Mouse (Mus musculus): ENCODE results near the gene Mrps18b. TPM values are rescaled to one million over a fixed set of nuclear protein-coding genes. Genes with fewer than 3 reads are reported as not detected.
"Not testable (repeated sequence)": the region's sequence is repeated elsewhere in the genome, so short reads cannot be mapped to it uniquely, and the experiment has no call there.

The Mrps18b gene
- polyA plus RNA-seq (2015; fragmentation: Nextera tagmentation; extraction: Ambion mirVana) = 81.2 and 82.4 TPM in 2 replicates

DNA sequence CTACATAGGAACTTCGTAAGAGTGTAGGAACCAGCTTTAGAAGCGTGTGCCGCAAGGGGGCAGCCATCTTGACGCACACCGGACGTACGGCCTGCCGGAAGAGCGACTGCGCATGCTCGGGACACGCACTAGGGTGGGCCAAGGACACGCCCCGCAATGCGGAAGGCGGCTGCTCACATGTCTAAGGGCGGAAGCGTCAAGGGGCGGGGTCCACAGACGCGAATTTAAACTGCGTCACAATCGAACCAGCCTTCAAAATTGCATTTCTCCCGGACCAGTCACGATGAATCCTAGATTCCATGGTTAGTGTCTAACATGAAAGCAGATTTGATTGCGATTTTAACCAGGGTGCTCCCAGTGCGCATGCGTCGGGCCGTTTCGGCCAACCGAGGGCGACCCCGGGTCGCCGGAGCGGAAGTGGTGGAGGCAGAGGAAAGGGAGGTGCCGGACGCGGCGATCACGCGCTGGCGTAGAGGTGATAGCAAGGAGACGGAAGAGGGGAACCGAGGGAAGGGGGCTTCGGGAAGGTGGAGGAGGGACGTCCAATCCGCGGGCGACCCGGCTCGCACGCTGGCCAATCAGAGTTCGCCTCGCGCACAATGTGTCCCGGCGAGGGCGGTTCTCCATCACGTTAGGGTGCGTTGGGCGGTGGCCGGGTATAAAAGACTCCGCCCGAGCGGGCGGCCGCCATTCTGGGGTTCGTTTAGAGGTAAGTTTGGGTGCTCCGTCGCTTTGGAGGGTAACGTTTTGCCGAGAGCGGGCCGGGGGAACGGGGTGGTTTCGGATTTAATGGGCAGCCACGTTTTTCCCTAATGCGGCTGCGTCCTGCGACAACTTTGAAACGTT, at the start of gene Mrps18b, which contains the start of gene Ppp1r10:
Gene Mrps18b, minus strand, starts transcription at position 93 of the 846 bp plus-strand sequence.
Gene Ppp1r10, plus strand, starts transcription at position 138 of the 846 bp plus-strand sequence.
- Histone ChIP-seq H3K9ac (replicated peaks) (peak within 1 kb of the TSS; percentile 94), H3K36me3 (replicated peaks; ENCODE audit: insufficient read depth, low read length) (peaks cover 32% of the 10 kb centered on the region), H3K27me3 (ENCODE audit: insufficient read depth, low read length) (no peaks in the 10 kb centered on the region), H3K4me3 (ENCODE audit: low read depth, low read length) (peak within 1 kb of the TSS; percentile 63), H3K4me1 (ENCODE audit: insufficient read depth) (peaks cover 24% of the 10 kb centered on the region), H3K27ac (ENCODE audit: low read depth) (peak within 1 kb of the TSS; percentile 100), H3K9me3 (ENCODE audit: low read length) (no peaks in the 10 kb centered on the region), H3K4me2 (ENCODE audit: low read depth, low read length) (peak within 1 kb of the TSS; percentile 81)
- under 1% methylated on average over 83 of the region's 83 CpGs for WGBS (ENCODE audit: insufficient replicate concordance)
- TF ChIP-seq CTCF (IDR thresholded peaks at IDR 0.05; ENCODE audit: low read depth) (peak; percentile 82), EP300 (IDR thresholded peaks at IDR 0.05; ENCODE audit: low read depth) (peak; percentile 84)
- DNase-seq = peak; percentile 99
- peak; percentile 89 for ATAC-seq

DNA sequence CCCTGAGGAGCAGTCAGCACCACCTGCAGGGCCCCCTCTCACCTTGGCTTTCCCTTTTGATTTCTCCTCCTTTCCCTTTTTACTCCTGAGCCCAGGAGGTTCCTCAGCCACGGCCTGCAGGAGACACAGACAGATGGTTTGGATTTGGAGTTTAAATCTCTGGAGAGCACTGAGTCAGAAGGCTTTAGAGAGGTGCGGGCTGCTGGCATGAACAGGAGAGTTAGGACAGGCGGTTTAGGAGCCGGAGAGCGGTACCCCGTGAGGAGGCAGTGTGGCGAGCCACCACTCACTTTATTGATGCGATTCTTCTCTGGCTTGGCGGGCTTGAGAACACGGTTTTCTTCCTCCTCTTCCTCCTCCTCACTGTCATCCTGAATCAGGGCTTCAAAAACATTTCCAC, 47.1 kb upstream of the Mrps18b start:
- H3K4me1 ChIP-seq (ENCODE audit: insufficient read depth) = peaks cover 2% of the 10 kb centered on the region
- H3K27me3 ChIP-seq (ENCODE audit: insufficient read depth, low read length) = no peaks in the 10 kb centered on the region
- TF ChIP-seq EP300 (IDR thresholded peaks at IDR 0.05; ENCODE audit: low read depth) = no peak
- no peak for TF ChIP-seq CTCF (IDR thresholded peaks at IDR 0.05; ENCODE audit: low read depth)
- H3K36me3 ChIP-seq (replicated peaks; ENCODE audit: insufficient read depth, low read length) = peaks cover 62% of the 10 kb centered on the region
- H3K4me2 ChIP-seq (ENCODE audit: low read depth, low read length) = no peak overlapping the region
- ATAC-seq (no peak), DNase-seq (no peak)
- H3K4me3 ChIP-seq (ENCODE audit: low read depth, low read length) = no peak overlapping the region
- no peak overlapping the region for H3K9ac ChIP-seq (replicated peaks)
- no peaks in the 10 kb centered on the region for H3K9me3 ChIP-seq (ENCODE audit: low read length)
- WGBS (ENCODE audit: insufficient replicate concordance) = 94% methylated on average over 10 of the region's 10 CpGs
- no peak overlapping the region for H3K27ac ChIP-seq (ENCODE audit: low read depth)

DNA sequence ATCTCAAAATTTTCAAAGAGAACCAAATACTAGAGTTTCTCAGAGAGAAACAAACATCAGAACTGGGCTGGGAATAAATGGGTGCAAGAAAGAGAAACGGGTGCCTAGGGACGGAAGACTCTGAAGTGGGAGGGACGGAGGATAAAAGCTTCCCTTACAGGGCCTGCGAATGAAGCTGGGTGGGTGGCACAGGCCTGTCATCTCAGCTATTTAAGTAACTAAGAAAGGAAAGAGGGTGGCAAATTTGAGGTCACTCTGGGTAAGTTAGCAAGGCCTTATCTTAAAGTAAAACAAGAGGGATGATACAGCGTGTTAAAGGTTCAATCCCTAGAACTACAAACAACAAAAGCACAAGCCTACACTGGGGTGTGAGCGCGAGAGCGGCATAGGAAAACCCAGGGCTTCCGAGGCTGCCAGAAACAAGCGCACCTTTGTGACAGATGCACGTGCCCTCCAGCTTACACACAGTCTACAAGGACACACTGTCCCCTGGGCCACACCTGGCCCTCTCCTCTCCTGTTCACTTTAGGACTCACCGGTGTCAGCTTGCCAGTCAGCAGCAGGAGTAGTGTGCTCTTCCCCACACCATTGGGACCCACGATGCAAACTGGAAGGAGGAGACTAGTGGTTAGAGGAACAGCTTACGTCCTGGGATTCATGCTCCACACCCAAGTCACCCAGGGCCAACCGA, 42.5 kb upstream of the Mrps18b start:
- Histone ChIP-seq H3K4me3 (ENCODE audit: low read depth, low read length) (no peak overlapping the region), H3K9me3 (ENCODE audit: low read length) (no peaks in the 10 kb centered on the region), H3K9ac (replicated peaks) (no peak overlapping the region), H3K4me1 (ENCODE audit: insufficient read depth) (no peaks in the 10 kb centered on the region), H3K27ac (ENCODE audit: low read depth) (no peak overlapping the region), H3K27me3 (ENCODE audit: insufficient read depth, low read length) (no peaks in the 10 kb centered on the region), H3K36me3 (replicated peaks; ENCODE audit: insufficient read depth, low read length) (peaks cover 74% of the 10 kb centered on the region), H3K4me2 (ENCODE audit: low read depth, low read length) (no peak overlapping the region)
- no peak for TF ChIP-seq CTCF (IDR thresholded peaks at IDR 0.05; ENCODE audit: low read depth)
- no peak for TF ChIP-seq EP300 (IDR thresholded peaks at IDR 0.05; ENCODE audit: low read depth)
- ATAC-seq = no peak
- WGBS (ENCODE audit: insufficient replicate concordance) = 89% methylated on average over 15 of the region's 15 CpGs
- DNase-seq = no peak

DNA sequence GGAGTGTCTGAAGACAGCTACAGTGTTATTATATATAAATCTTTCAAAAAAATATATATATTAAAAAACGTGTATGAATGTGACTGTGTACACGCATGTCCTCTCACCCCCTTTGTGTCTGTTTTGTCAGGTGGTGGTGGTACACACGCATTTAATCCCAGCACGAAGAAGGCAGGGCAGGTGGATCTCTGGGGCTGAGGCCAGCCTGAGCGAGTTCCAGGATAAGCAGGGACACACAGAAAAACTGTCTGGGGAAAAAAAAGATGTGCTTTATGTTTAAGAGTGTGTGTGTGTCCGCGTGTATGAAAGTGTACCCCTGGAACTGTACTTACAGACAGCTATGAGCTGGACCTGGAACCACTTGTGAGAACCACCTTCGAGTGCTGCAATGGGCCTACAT, 38.5 kb upstream of the Mrps18b start:
- no peak for TF ChIP-seq CTCF (IDR thresholded peaks at IDR 0.05; ENCODE audit: low read depth)
- TF ChIP-seq EP300 (IDR thresholded peaks at IDR 0.05; ENCODE audit: low read depth) = no peak
- Histone ChIP-seq H3K9ac (replicated peaks) (no peak overlapping the region), H3K27ac (ENCODE audit: low read depth) (no peak overlapping the region), H3K36me3 (replicated peaks; ENCODE audit: insufficient read depth, low read length) (peaks cover 39% of the 10 kb centered on the region), H3K9me3 (ENCODE audit: low read length) (no peaks in the 10 kb centered on the region), H3K4me3 (ENCODE audit: low read depth, low read length) (no peak overlapping the region), H3K4me1 (ENCODE audit: insufficient read depth) (no peaks in the 10 kb centered on the region), H3K4me2 (ENCODE audit: low read depth, low read length) (no peak overlapping the region), H3K27me3 (ENCODE audit: insufficient read depth, low read length) (no peaks in the 10 kb centered on the region)
- WGBS (ENCODE audit: insufficient replicate concordance) = 76% methylated on average over 8 of the region's 8 CpGs
- ATAC-seq (no peak), DNase-seq (no peak)

DNA sequence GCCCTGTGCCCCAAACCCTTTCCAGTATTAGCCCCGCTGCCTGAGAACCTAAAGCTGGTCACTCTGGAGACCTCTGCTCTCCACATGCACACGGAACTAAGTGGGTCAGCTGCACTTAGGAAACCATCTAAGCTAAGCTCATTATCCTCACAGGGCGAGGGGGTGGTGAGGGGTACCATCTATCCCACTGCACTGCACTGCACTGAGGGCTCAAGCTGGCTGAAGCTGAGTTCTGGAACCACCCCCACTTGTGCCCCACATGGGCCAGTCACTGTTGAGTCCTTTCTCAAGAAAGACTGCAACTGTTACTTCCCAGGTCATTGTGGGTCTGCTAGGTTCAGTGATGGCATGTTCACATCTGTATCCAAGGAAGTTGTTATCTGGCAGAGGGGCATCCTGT, 36.4 kb upstream of the Mrps18b start:
- H3K4me1 ChIP-seq (ENCODE audit: insufficient read depth); H3K4me2 ChIP-seq (ENCODE audit: low read depth, low read length); ATAC-seq; H3K4me3 ChIP-seq (ENCODE audit: low read depth, low read length); H3K27me3 ChIP-seq (ENCODE audit: insufficient read depth, low read length); H3K9ac ChIP-seq (replicated peaks); DNase-seq; H3K9me3 ChIP-seq (ENCODE audit: low read length); H3K27ac ChIP-seq (ENCODE audit: low read depth): not testable (repeated sequence)
- peaks cover 18% of the 10 kb centered on the region for H3K36me3 ChIP-seq (replicated peaks; ENCODE audit: insufficient read depth, low read length)
- WGBS (ENCODE audit: insufficient replicate concordance) = 84% methylated on average over 2 of the region's 3 CpGs

DNA sequence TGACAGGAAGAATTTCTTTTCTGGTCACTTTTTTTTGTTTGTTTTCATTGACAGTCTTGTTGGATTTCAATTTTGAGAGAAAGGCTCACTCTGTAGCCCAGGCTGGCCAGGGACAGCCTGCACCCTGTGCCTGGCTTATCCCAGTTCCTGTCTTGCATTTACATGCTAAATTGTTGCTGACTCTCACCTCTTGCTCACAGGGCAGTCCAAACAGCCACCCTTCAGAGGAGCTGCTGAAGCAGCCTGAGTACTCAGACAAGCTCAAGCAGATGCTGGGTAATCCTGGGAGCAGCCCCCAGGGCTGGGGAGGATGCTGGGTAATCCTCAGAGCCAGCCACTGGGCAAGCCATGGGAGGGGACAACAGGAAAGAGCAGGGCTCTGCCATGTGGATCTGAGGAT, 34.8 kb upstream of the Mrps18b start:
- H3K9ac ChIP-seq (replicated peaks); H3K4me2 ChIP-seq (ENCODE audit: low read depth, low read length); H3K27ac ChIP-seq (ENCODE audit: low read depth); H3K9me3 ChIP-seq (ENCODE audit: low read length); ATAC-seq; H3K36me3 ChIP-seq (replicated peaks; ENCODE audit: insufficient read depth, low read length); H3K27me3 ChIP-seq (ENCODE audit: insufficient read depth, low read length); H3K4me3 ChIP-seq (ENCODE audit: low read depth, low read length); H3K4me1 ChIP-seq (ENCODE audit: insufficient read depth); DNase-seq: not testable (repeated sequence)

Data from liver, postnatal 0 days (tissue).